Mouse (Mus musculus) forebrain, embryonic 15.5 days (tissue): Measurements from ENCODE around the gene Iah1. TPM values are rescaled to one million over a fixed set of nuclear protein-coding genes. Genes with fewer than 3 reads are reported as not detected.

Experiments
- ATAC-seq: fragments of 200-750 bp; cut with Nextera tagmentation; replicated peaks from 2 replicates; pipeline ENCODE4 v1.8.0; 2017; ENCODE audit warnings: mild to moderate bottlenecking, moderate TSS enrichment, moderate library complexity
- H3K27ac ChIP-seq: fragments of 300-500 bp; sonication (generic); replicated peaks from 2 replicates; pipeline ENCODE4 v1.5.1; 2015; ENCODE audit warnings: mild to moderate bottlenecking, inconsistent platforms
- H3K27me3 ChIP-seq: fragments of 300-500 bp; sonication (generic); 2 replicates; pipeline ENCODE4 v1.6.1; 2015; ENCODE audit warnings: inconsistent platforms
- H3K36me3 ChIP-seq: fragments of 300-500 bp; sonication (generic); 2 replicates; pipeline ENCODE4 v1.6.1; 2015; ENCODE audit warnings: mild to moderate bottlenecking, inconsistent platforms
- H3K4me1 ChIP-seq: fragments of 300-500 bp; sonication (generic); 2 replicates; pipeline ENCODE4 v1.6.1; 2015; ENCODE audit warnings: inconsistent platforms
- H3K4me2 ChIP-seq: fragments of 300-500 bp; sonication (generic); replicated peaks from 2 replicates; pipeline ENCODE4 v1.6.1; 2015; ENCODE audit warnings: mild to moderate bottlenecking, inconsistent platforms
- H3K4me3 ChIP-seq: fragments of 300-500 bp; sonication (generic); 2 replicates; pipeline ENCODE4 v1.5.1; 2015; ENCODE audit warnings: mild to moderate bottlenecking, inconsistent platforms
- H3K9ac ChIP-seq: fragments of 300-500 bp; sonication (generic); replicated peaks from 2 replicates; pipeline ENCODE4 v1.6.1; 2015; ENCODE audit warnings: mild to moderate bottlenecking, inconsistent platforms
- H3K9me3 ChIP-seq: fragments of 300-500 bp; sonication (generic); 2 replicates; pipeline ENCODE4 v1.6.1; 2016; ENCODE audit warnings: inconsistent platforms
- WGBS: fragments of 180-500 bp; shearing (Covaris S2); methylation state at CpG from one replicate; pipeline ENCODE4 v1.1.7; 2015; ENCODE audit warnings: mixed read lengths; 5-methylcytosine and 5-hydroxymethylcytosine counted together
- polyA plus RNA-seq: library from polyadenylated mRNA; unstranded; fragments of >200 nt; fragmentation: Nextera tagmentation; extraction: Ambion mirVana; gene quantifications from 2 replicates; pipeline ENCODE4 v1.2.1, GENCODE M21; 2015

Iah1 gene
- polyA plus RNA-seq, 1 experiment from 2014 or later, result 44.3 TPM

GRCm38 (mm10) chr12:21322856-21323255 is 6.7 kb downstream of the Iah1 start:
- H3K4me2 ChIP-seq, result no peak overlapping the region
- H3K27ac ChIP-seq, result no peak overlapping the region
- 85% methylated on average over 9 of the region's 9 CpGs for WGBS
- no peak for ATAC-seq
- no peaks in the 10 kb centered on the region for H3K27me3 ChIP-seq
- no peak overlapping the region for H3K4me3 ChIP-seq
- H3K4me1 ChIP-seq, result no peaks in the 10 kb centered on the region
- peaks cover 40% of the 10 kb centered on the region for H3K36me3 ChIP-seq
- H3K9ac ChIP-seq, result no peak overlapping the region
- H3K9me3 ChIP-seq, result no peaks in the 10 kb centered on the region

GRCm38 (mm10) chr12:21324101-21324500 is 7.9 kb downstream of the Iah1 start:
- Histone ChIP-seq H3K4me3 (no peak overlapping the region), H3K36me3 (peaks cover 52% of the 10 kb centered on the region), H3K9ac (no peak overlapping the region), H3K27ac (no peak overlapping the region), H3K9me3 (no peaks in the 10 kb centered on the region), H3K27me3 (no peaks in the 10 kb centered on the region), H3K4me2 (no peak overlapping the region), H3K4me1 (no peaks in the 10 kb centered on the region)
- ATAC-seq, result no peak
- 83% methylated on average over 5 of the region's 5 CpGs for WGBS

GRCm38 (mm10) chr12:21325266-21325665 is 9.1 kb downstream of the Iah1 start:
- Histone ChIP-seq H3K9me3 (no peaks in the 10 kb centered on the region), H3K9ac (no peak overlapping the region), H3K36me3 (peaks cover 59% of the 10 kb centered on the region), H3K4me2 (no peak overlapping the region), H3K4me1 (no peaks in the 10 kb centered on the region), H3K4me3 (no peak overlapping the region), H3K27me3 (no peaks in the 10 kb centered on the region), H3K27ac (no peak overlapping the region)
- ATAC-seq, result no peak
- WGBS, result 92% methylated on average over 8 of the region's 8 CpGs

- WGBS, result 91% methylated on average over 3 of the region's 3 CpGs
- no peak overlapping the region for H3K4me3 ChIP-seq
- no peak for ATAC-seq
- H3K4me1 ChIP-seq, result no peaks in the 10 kb centered on the region
- no peak overlapping the region for H3K9ac ChIP-seq
- H3K27ac ChIP-seq, result no peak overlapping the region
- H3K4me2 ChIP-seq, result no peak overlapping the region
- H3K27me3 ChIP-seq, result no peaks in the 10 kb centered on the region
- H3K9me3 ChIP-seq, result no peaks in the 10 kb centered on the region
- H3K36me3 ChIP-seq, result peaks cover 65% of the 10 kb centered on the region
These were observed 10.1 kb downstream of the Iah1 start for GRCm38 (mm10) chr12:21326325-21326724.

GRCm38 (mm10) chr12:21329661-21330400 is 13.6 kb downstream of the Iah1 start:
- Histone ChIP-seq H3K36me3 (peaks cover 82% of the 10 kb centered on the region), H3K4me3 (no peak overlapping the region), H3K27me3 (no peaks in the 10 kb centered on the region), H3K4me2 (no peak overlapping the region), H3K4me1 (no peaks in the 10 kb centered on the region), H3K9ac (no peak overlapping the region), H3K9me3 (no peaks in the 10 kb centered on the region), H3K27ac (no peak overlapping the region)
- WGBS, result 92% methylated on average over 9 of the region's 9 CpGs
- no peak for ATAC-seq

GRCm38 (mm10) chr12:21330961-21331576 is 14.9 kb downstream of the Iah1 start:
- Histone ChIP-seq H3K27ac (no peak overlapping the region), H3K4me3 (no peak overlapping the region), H3K4me1 (no peaks in the 10 kb centered on the region), H3K9me3 (no peaks in the 10 kb centered on the region), H3K27me3 (no peaks in the 10 kb centered on the region), H3K9ac (no peak overlapping the region), H3K4me2 (no peak overlapping the region), H3K36me3 (peaks cover 80% of the 10 kb centered on the region)
- no peak for ATAC-seq
- 94% methylated on average over 10 of the region's 10 CpGs for WGBS

GRCm38 (mm10) chr12:21331711-21332110 is 15.5 kb downstream of the Iah1 start:
- H3K36me3 ChIP-seq, result peaks cover 82% of the 10 kb centered on the region
- no peak overlapping the region for H3K4me3 ChIP-seq
- H3K9ac ChIP-seq, result no peak overlapping the region
- no peak overlapping the region for H3K27ac ChIP-seq
- no peak overlapping the region for H3K4me2 ChIP-seq
- no peak for ATAC-seq
- H3K4me1 ChIP-seq, result no peaks in the 10 kb centered on the region
- H3K9me3 ChIP-seq, result no peaks in the 10 kb centered on the region
- no peaks in the 10 kb centered on the region for H3K27me3 ChIP-seq
- WGBS, result 77% methylated on average over 6 of the region's 6 CpGs

GRCm38 (mm10) chr12:21333021-21333420 is 16.8 kb downstream of the Iah1 start:
- 93% methylated on average over 7 of the region's 7 CpGs for WGBS
- H3K27ac ChIP-seq, result no peak overlapping the region
- H3K4me2 ChIP-seq, result no peak overlapping the region
- ATAC-seq, result no peak
- no peak overlapping the region for H3K9ac ChIP-seq
- no peaks in the 10 kb centered on the region for H3K9me3 ChIP-seq
- H3K4me1 ChIP-seq, result no peaks in the 10 kb centered on the region
- H3K27me3 ChIP-seq, result no peaks in the 10 kb centered on the region
- no peak overlapping the region for H3K4me3 ChIP-seq
- peaks cover 72% of the 10 kb centered on the region for H3K36me3 ChIP-seq

- no peak overlapping the region for H3K27ac ChIP-seq
- H3K27me3 ChIP-seq, result no peaks in the 10 kb centered on the region
- no peak overlapping the region for H3K4me2 ChIP-seq
- no peaks in the 10 kb centered on the region for H3K9me3 ChIP-seq
- H3K9ac ChIP-seq, result no peak overlapping the region
- no peaks in the 10 kb centered on the region for H3K4me1 ChIP-seq
- H3K4me3 ChIP-seq, result no peak overlapping the region
- no peak for ATAC-seq
- peaks cover 70% of the 10 kb centered on the region for H3K36me3 ChIP-seq
- WGBS, result 90% methylated on average over 5 of the region's 5 CpGs
These were observed 17.6 kb downstream of the Iah1 start for GRCm38 (mm10) chr12:21333766-21334165.

GRCm38 (mm10) chr12:21335869-21336268 is 19.7 kb downstream of the Iah1 start:
- H3K4me1 ChIP-seq, result no peaks in the 10 kb centered on the region
- H3K4me2 ChIP-seq, result no peak overlapping the region
- no peak for ATAC-seq
- no peaks in the 10 kb centered on the region for H3K9me3 ChIP-seq
- no peak overlapping the region for H3K27ac ChIP-seq
- WGBS, result 87% methylated on average over 7 of the region's 7 CpGs
- no peak overlapping the region for H3K4me3 ChIP-seq
- H3K27me3 ChIP-seq, result no peaks in the 10 kb centered on the region
- peaks cover 73% of the 10 kb centered on the region for H3K36me3 ChIP-seq
- H3K9ac ChIP-seq, result no peak overlapping the region

GRCm38 (mm10) chr12:21337171-21337570 is 21.0 kb downstream of the Iah1 start:
- WGBS, result 97% methylated on average over 5 of the region's 5 CpGs
- Histone ChIP-seq H3K27ac (no peak overlapping the region), H3K27me3 (no peaks in the 10 kb centered on the region), H3K9me3 (no peaks in the 10 kb centered on the region), H3K4me3 (no peak overlapping the region), H3K9ac (no peak overlapping the region), H3K36me3 (peaks cover 60% of the 10 kb centered on the region), H3K4me2 (no peak overlapping the region), H3K4me1 (no peaks in the 10 kb centered on the region)
- no peak for ATAC-seq

GRCm38 (mm10) chr12:21340674-21341073 is 24.5 kb downstream of the Iah1 start:
- no peak overlapping the region for H3K4me2 ChIP-seq
- no peaks in the 10 kb centered on the region for H3K9me3 ChIP-seq
- H3K4me1 ChIP-seq, result no peaks in the 10 kb centered on the region
- H3K4me3 ChIP-seq, result no peak overlapping the region
- H3K9ac ChIP-seq, result no peak overlapping the region
- H3K27ac ChIP-seq, result no peak overlapping the region
- whole genome bisulfite sequencing, result 94% methylated on average over 5 of the region's 5 CpGs
- H3K27me3 ChIP-seq, result no peaks in the 10 kb centered on the region
- H3K36me3 ChIP-seq, result peaks cover 47% of the 10 kb centered on the region
- ATAC-seq, result no peak

GRCm38 (mm10) chr12:21346972-21347371 is 30.8 kb downstream of the Iah1 start:
- ATAC-seq, result no peak

More at GRCm38 (mm10) chr12:21346972-21347371, 30.8 kb downstream of the Iah1 start:
- Histone ChIP-seq H3K4me1 (no peaks in the 10 kb centered on the region), H3K4me3 (no peak overlapping the region), H3K27ac (no peak overlapping the region), H3K9ac (no peak overlapping the region), H3K4me2 (no peak overlapping the region), H3K27me3 (no peaks in the 10 kb centered on the region), H3K36me3 (peaks cover 30% of the 10 kb centered on the region), H3K9me3 (no peaks in the 10 kb centered on the region)
- WGBS, result 82% methylated on average over 7 of the region's 7 CpGs
